Mouse (Mus musculus): ENCODE data around the gene Baiap2. TPM values are rescaled to one million over a fixed set of nuclear protein-coding genes. Genes with fewer than 3 reads are reported as not detected.

The Baiap2 gene
- polyA plus RNA-seq, 1 experiment from 2014 or later, result 15.4 TPM

DNA sequence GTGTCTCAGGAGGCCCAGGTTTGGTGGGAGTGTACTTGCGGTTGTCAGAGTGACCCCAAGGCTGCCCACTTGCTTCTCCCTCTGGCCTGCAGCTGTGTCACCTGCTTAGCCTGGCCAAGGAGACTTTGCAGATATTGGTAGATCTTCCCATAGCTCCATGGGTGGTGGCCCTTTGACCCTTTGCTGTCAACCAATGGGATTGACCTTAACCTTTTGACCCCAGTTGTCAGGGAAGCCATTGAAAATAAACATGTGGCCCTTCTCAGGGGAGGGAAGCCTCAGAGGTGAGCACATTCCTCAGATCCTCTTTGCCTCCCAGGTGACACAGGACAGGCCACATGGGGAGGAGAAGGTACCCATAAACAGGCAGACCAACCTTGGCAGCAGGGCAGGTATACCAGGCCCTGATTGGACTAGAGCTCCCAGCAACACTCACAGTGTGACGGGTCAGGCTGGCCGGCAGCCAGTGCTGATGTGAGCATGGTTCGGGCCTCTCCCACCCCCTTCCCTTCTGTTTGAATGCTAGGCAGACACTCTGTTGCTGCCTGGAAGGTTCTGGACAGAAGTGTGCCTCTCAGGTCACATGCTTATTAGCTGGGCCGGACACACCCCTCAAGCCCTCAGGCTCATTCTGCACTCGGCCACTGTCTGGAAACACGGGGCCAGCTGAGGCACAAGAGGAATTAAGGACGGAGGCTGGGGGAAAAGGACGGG lies 87.0 kb downstream of the Baiap2 start:
- ChIA-PET POLR2A (interaction anchor here (0.6 kb wide), 1 partner anchor 77 kb away, joined by 3 read pairs; no protein-coding TSS in a partner anchor), CTCF (interaction anchor here (0.9 to 3.6 kb wide), 3 partner anchors 16 to 72 kb away, joined by 3 to 13 read pairs (median 3); no protein-coding TSS in a partner anchor)
- no peak for TF ChIP-seq CTCF (IDR thresholded peaks at IDR 0.05)
- in situ Hi-C loops (cut with MboI; ENCODE audit: low pct_unique_long_range_greater_than_20kb), result loop anchor here (5.0 kb wide), 2 partner anchors 33 to 68 kb away; partner anchors contain the start of genes Ndufaf8 and Tepsin
- no peaks in the 10 kb centered on the region for H3K27me3 ChIP-seq
- DNase-seq (ENCODE audit: low read depth, low spot score) (no peak), ATAC-seq (peak; percentile 18)

DNA sequence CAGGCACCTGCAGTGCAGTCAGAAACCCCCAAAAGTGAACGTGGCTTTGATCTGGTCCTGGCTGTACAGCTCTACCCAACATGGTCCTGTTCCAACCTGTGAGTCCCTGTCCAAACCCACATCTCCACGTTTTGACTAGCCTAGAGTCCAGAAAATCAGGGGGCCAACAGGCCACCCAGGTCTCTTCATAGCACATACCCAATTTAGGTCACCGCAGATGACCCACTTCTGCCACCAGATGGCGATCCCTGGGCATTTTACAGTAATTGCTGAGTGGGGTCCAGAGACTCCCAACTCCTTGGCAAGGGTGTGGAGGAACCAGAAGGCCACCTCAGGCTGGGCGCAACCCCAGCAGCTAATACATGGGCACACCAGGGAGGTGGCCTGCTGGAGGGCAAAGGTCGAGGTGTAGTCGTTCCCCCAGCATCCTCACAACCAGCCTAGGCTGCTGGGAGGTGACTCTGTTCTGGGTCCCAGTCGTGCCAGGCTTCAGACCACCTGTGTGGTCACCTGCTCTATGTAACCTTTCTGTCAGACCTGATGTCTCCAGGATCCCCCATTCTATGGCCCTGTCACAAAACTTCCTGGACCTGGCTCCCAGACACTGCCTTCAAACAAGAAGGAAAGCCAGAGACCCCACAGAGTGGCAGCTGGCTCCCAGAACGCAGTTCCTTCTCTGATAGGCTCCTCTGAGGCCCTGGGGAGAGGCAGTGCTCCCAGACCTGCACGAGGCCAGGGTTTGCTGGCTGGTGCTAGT lies 87.8 kb downstream of the Baiap2 start:
- CTCF ChIA-PET, result interaction anchor here (1.2 to 3.6 kb wide), 2 partner anchors 35 to 71 kb away, joined by 3 to 13 read pairs; no protein-coding TSS in a partner anchor
- no peak for DNase-seq (ENCODE audit: low read depth, low spot score)
- no peaks in the 10 kb centered on the region for H3K27me3 ChIP-seq
- no peak for ATAC-seq
- TF ChIP-seq CTCF (IDR thresholded peaks at IDR 0.05), result no peak
- POLR2A ChIA-PET, result no interaction called here
- in situ Hi-C loops (cut with MboI; ENCODE audit: low pct_unique_long_range_greater_than_20kb), result no loop called here

GRCm38 (mm10) chr11:120032052-120032451 lies 89.5 kb downstream of the Baiap2 start:
- in situ Hi-C loops (cut with MboI; ENCODE audit: low pct_unique_long_range_greater_than_20kb), result no loop called here
- no peak for TF ChIP-seq CTCF (IDR thresholded peaks at IDR 0.05)
- DNase-seq (ENCODE audit: low read depth, low spot score) (no peak), ATAC-seq (no peak)
- ChIA-PET CTCF (interaction anchor here (1.0 kb wide), 1 partner anchor 9 kb away, joined by 3 read pairs; no protein-coding TSS in a partner anchor), POLR2A (no interaction called here)
- no peaks in the 10 kb centered on the region for H3K27me3 ChIP-seq

DNA sequence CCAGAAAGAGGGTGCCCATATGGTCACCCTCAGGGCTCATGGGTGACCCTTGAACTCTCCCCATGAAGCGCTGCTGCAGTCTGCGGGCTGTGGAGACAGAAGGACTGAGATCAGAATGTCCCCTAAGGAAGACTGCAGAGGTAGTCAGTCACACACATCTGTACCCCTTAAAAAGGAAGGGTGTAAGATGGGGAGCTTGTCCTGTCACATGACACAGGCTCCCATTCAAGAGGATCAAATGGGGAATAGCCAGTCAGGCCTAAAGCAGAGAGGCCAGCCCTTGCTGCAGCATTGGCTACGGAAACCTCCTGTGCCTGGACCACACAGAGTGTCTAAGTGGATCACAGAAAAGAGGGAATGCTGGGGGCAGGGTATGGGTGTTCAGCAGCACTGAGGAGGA lies 90.9 kb downstream of the Baiap2 start:
- in situ Hi-C loops (cut with MboI; ENCODE audit: low pct_unique_long_range_greater_than_20kb), result no loop called here
- ATAC-seq (no peak), DNase-seq (ENCODE audit: low read depth, low spot score) (no peak)
- CTCF ChIA-PET, result no interaction called here
- H3K27me3 ChIP-seq, result no peaks in the 10 kb centered on the region
- POLR2A ChIA-PET, result no interaction called here
- TF ChIP-seq CTCF (IDR thresholded peaks at IDR 0.05), result no peak

DNA sequence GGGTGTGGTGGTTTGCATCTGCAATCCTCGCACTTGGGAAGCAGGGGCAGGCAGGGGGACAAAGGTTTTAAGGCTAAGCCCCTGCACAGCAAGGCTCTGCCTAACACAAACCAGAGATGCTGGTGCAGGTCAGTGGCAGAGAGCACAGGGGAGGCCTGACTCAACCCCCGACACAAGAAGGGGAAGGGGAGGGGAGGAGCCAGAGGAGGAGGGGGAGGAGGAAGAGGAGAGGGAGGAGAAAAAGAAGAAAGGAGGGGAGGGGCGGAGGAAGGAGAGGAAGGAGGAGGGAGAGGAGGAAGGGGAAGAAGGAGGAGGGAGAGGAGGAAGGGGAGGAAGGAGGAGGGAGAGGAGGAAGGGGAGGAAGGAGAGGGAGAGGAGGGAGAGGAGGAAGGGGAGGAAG lies 91.7 kb downstream of the Baiap2 start:
- CTCF ChIA-PET, result no interaction called here
- no peak for ATAC-seq
- POLR2A ChIA-PET, result no interaction called here

DNA sequence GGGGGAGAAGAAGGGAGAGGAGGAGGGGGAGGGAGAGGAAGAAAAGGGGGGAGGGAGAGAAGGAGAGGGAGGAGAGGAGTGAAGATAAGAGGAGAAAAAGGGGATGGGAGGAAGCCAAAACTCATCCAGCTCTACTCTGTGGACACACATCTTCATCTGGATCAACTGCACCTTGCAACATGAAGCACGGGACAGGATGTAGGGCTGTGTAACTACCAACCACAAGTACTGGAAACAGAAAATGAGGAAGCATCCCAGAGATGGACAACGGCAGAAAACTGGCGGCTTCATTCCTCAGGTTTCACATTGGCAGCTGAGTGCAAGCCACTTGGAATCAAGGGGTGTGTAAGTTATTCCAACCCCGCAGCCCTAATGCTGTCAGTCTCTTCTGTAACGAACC lies 92.2 kb downstream of the Baiap2 start:
- ChIA-PET POLR2A (no interaction called here), CTCF (no interaction called here)
- in situ Hi-C loops (cut with MboI; ENCODE audit: low pct_unique_long_range_greater_than_20kb), result no loop called here
- ATAC-seq (no peak), DNase-seq (ENCODE audit: low read depth, low spot score) (no peak)
- no peak for TF ChIP-seq CTCF (IDR thresholded peaks at IDR 0.05)
- no peaks in the 10 kb centered on the region for H3K27me3 ChIP-seq

More for the DNA sequence above, 91.7 kb downstream of the Baiap2 start:
- in situ Hi-C loops (cut with MboI; ENCODE audit: low pct_unique_long_range_greater_than_20kb), result no loop called here
- DNase-seq (ENCODE audit: low read depth, low spot score), result no peak
- no peak for TF ChIP-seq CTCF (IDR thresholded peaks at IDR 0.05)
- no peaks in the 10 kb centered on the region for H3K27me3 ChIP-seq

- DNase-seq (ENCODE audit: low read depth, low spot score) (no peak), ATAC-seq (no peak)
- CTCF ChIA-PET, result no interaction called here
- TF ChIP-seq CTCF (IDR thresholded peaks at IDR 0.05), result no peak
- no peaks in the 10 kb centered on the region for H3K27me3 ChIP-seq
- POLR2A ChIA-PET, result no interaction called here
- in situ Hi-C loops (cut with MboI; ENCODE audit: low pct_unique_long_range_greater_than_20kb), result no loop called here
Measured at GRCm38 (mm10) chr11:120039581-120039980, 97.0 kb downstream of the Baiap2 start.

- no peak for TF ChIP-seq CTCF (IDR thresholded peaks at IDR 0.05)
- DNase-seq (ENCODE audit: low read depth, low spot score) (no peak), ATAC-seq (no peak)
- no peaks in the 10 kb centered on the region for H3K27me3 ChIP-seq
- in situ Hi-C loops (cut with MboI; ENCODE audit: low pct_unique_long_range_greater_than_20kb), result no loop called here
- ChIA-PET POLR2A (no interaction called here), CTCF (interaction anchor here (1.2 kb wide), 1 partner anchor 9 kb away, joined by 3 read pairs; no protein-coding TSS in a partner anchor)
Measured at GRCm38 (mm10) chr11:120040440-120040839, 97.9 kb downstream of the Baiap2 start.

DNA sequence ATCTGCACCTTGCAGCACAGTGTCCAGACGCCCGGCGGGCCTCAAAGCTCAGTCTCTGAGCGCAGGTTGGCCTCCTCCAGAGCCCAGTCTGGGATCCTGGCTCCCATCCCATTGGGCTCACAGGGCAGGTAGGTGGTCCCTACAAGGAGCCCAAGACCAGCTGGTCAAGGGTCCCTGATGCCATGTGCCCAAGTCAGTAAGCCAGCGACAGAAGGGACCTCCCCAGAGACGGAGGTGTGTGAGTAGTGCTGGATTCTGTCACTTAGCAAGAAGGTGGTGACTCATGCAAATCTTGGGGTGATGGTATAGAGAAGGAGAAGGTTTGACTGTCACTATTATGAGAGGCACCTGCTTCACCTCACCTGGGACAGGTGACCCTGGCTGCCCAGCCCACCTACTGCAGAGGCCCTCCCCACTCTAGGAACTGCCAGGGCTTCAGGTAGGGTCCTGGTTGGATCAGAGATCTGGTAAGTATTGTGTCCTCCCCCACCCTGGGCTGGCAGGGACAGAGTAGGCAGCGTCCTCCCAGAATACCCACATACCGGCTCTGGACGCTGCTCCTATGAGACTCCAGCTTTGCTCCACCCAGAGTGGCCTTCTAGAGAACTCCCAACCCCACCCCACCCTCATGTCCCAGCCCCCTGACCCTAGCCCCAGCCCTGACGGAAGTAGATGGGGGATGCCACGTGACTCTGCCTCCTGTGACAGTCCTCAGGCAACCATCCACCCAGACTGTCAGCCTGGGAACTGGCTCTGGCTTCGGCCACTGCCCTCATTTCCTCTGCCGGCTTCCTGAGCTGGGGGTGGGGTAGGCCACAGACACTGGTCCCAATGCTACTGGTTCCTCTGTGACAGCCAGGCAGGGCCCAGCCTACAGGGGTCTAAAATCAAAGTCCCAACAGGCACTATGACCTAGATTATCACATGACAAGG lies 98.9 kb downstream of the Baiap2 start:
- ChIA-PET POLR2A (no interaction called here), CTCF (interaction anchor here (1.2 kb wide), 1 partner anchor 10 kb away, joined by 3 read pairs; no protein-coding TSS in a partner anchor)
- ATAC-seq (no peak), DNase-seq (ENCODE audit: low read depth, low spot score) (no peak)
- TF ChIP-seq CTCF (IDR thresholded peaks at IDR 0.05), result no peak
- in situ Hi-C loops (cut with MboI; ENCODE audit: low pct_unique_long_range_greater_than_20kb), result no loop called here
- H3K27me3 ChIP-seq, result no peaks in the 10 kb centered on the region

DNA sequence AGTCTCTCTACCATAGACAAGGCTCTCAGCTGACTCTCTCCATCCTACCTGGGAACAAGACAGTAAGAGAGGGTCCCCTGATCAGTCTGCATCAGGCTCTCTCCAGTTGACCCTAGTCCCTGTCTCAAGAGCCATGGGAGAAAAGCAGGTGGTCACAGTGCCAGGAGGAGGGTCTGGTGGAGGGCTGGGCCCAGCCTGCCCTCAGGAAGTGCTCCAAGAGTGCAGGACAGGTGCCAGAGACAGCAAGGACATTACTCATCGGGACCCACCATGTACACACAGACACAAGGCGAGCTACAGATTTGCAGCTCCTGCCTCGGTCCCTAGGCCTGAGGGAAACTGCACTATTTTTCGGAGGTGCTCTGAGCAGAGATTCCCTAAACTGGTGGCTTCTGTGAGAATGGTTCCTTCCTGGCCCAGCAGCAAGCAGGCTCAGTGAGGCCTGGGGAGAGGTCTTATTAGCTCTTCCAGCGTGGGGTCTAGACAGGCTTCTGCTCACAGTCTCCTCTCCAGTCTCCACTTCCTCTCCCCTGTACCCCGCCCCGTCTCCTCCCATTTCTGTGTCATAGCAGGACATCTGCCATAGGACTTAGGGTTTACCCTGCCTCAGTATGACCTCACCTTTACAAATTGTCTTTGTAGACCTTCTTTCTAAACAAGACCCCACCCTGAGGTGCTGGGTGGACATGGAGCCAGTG lies 99.7 kb downstream of the Baiap2 start:
- CTCF ChIA-PET, result no interaction called here
- no peak for ATAC-seq
- POLR2A ChIA-PET, result no interaction called here
- no peaks in the 10 kb centered on the region for H3K27me3 ChIP-seq
- no peak for TF ChIP-seq CTCF (IDR thresholded peaks at IDR 0.05)
- in situ Hi-C loops (cut with MboI; ENCODE audit: low pct_unique_long_range_greater_than_20kb), result no loop called here
- no peak for DNase-seq (ENCODE audit: low read depth, low spot score)
